Mouse (Mus musculus): ENCODE measurements around the gene Clcn3.

Clcn3 gene

GRCm38 (mm10) chr8:60870231-60871193 lies 112.6 kb downstream of the Clcn3 start:
- no peak for DNase-seq (ENCODE audit: low read depth, low spot score)

GRCm38 (mm10) chr8:60869761-60870160 lies 113.3 kb downstream of the Clcn3 start:
- DNase-seq (ENCODE audit: low read depth, low spot score) = no peak

- no peak for DNase-seq (ENCODE audit: low read depth, low spot score)
Observed at GRCm38 (mm10) chr8:60868236-60868965, 114.7 kb downstream of the Clcn3 start.

- DNase-seq (ENCODE audit: low read depth, low spot score) = no peak
Observed at GRCm38 (mm10) chr8:60867468-60868115, 115.5 kb downstream of the Clcn3 start.

GRCm38 (mm10) chr8:60865504-60866114 lies 117.5 kb downstream of the Clcn3 start:
- DNase-seq (ENCODE audit: low read depth, low spot score) = peak; percentile 65

GRCm38 (mm10) chr8:60864875-60865274 lies 118.2 kb downstream of the Clcn3 start:
- DNase-seq (ENCODE audit: low read depth, low spot score) = no peak

GRCm38 (mm10) chr8:60861783-60862182 lies 121.3 kb downstream of the Clcn3 start:
- DNase-seq (ENCODE audit: low read depth, low spot score) = no peak

GRCm38 (mm10) chr8:60860749-60861148 lies 122.4 kb downstream of the Clcn3 start:
- no peak for DNase-seq (ENCODE audit: low read depth, low spot score)

Data from embryo, embryonic 11.5 days (tissue).